Mouse (Mus musculus): ENCODE results near the gene Prrt3.

Gene Prrt3

GRCm38 (mm10) chr6:113444207-113444965 lies 57.3 kb downstream of the Prrt3 start:
- no peak for DNase-seq (ENCODE audit: low spot score)
